Mouse (Mus musculus) heart, embryonic 16.5 days (tissue): Measurements from ENCODE around the gene Ttc4. TPM values are rescaled to one million over a fixed set of nuclear protein-coding genes. Genes with fewer than 3 reads are reported as not detected.

Experiments used
- ATAC-seq: fragments of 200-750 bp; cut with Nextera tagmentation; replicated peaks from 2 replicates; pipeline ENCODE4 v1.8.0; 2017; ENCODE audit warnings: moderate number of reproducible peaks; ENCODE audit not compliant: insufficient read depth, low FRiP score; ENCODE audit errors: extremely low read depth
- H3K27ac ChIP-seq: fragments of 300-500 bp; sonication (generic); 2 replicates; pipeline ENCODE4 v1.5.1; 2014; ENCODE audit warnings: mild to moderate bottlenecking, low read length, control low read depth, moderate library complexity
- H3K27me3 ChIP-seq: fragments of 300-500 bp; sonication (generic); 2 replicates; pipeline ENCODE4 v1.6.1; 2014; ENCODE audit warnings: low read length, mixed read lengths; ENCODE audit not compliant: control insufficient read depth, insufficient read depth
- H3K36me3 ChIP-seq: fragments of 300-500 bp; sonication (generic); 2 replicates; pipeline ENCODE4 v1.6.1; 2014; ENCODE audit not compliant: control insufficient read depth, insufficient read depth
- H3K4me1 ChIP-seq: fragments of 300-500 bp; sonication (generic); 2 replicates; pipeline ENCODE4 v1.6.1; 2014; ENCODE audit warnings: low read length, mixed read lengths; ENCODE audit not compliant: control insufficient read depth, insufficient read depth
- H3K4me2 ChIP-seq: fragments of 300-500 bp; sonication (generic); 2 replicates; pipeline ENCODE4 v1.6.1; 2014; ENCODE audit warnings: low read depth, mild to moderate bottlenecking, control low read depth, low read length
- H3K4me3 ChIP-seq: fragments of 300-500 bp; sonication (generic); 2 replicates; pipeline ENCODE4 v1.5.1; 2014; ENCODE audit warnings: mild to moderate bottlenecking, control low read depth, low read length
- H3K9ac ChIP-seq: fragments of 300-500 bp; sonication (generic); 2 replicates; pipeline ENCODE4 v1.6.1; 2014; ENCODE audit warnings: low read length, control low read depth
- H3K9me3 ChIP-seq: fragments of 300-500 bp; sonication (generic); replicated peaks from 2 replicates; pipeline ENCODE4 v1.6.1; 2016; ENCODE audit warnings: low read length; ENCODE audit not compliant: control insufficient read depth
- WGBS: fragments of 180-500 bp; shearing (Covaris S2); extraction: QIAGEN DNeasy Blood & Tissue Kit; methylation state at CpG from one replicate; pipeline ENCODE4 v1.1.7; 2014; 5-methylcytosine and 5-hydroxymethylcytosine counted together
- polyA plus RNA-seq: library from polyadenylated mRNA; unstranded; fragments of >200 nt; fragmentation: Nextera tagmentation; extraction: Ambion mirVana; gene quantifications from 2 replicates; pipeline ENCODE4 v1.2.1, GENCODE M21; 2015

Gene Ttc4
- 62.8 and 64.1 TPM in 2 replicates for polyA plus RNA-seq

GRCm38 (mm10) chr4:106678442-106679118, at the start of gene Ttc4:
Gene Ttc4 (minus strand): TSS chr4:106678944.
- Histone ChIP-seq H3K27ac (peak within 1 kb of the TSS; percentile 66), H3K4me3 (peak within 1 kb of the TSS; percentile 85), H3K4me1 (peaks cover 8% of the 10 kb centered on the region), H3K4me2 (peak within 1 kb of the TSS; percentile 93), H3K9ac (peak within 1 kb of the TSS; percentile 97), H3K36me3 (peaks cover 19% of the 10 kb centered on the region), H3K27me3 (no peaks in the 10 kb centered on the region), H3K9me3 (no peaks in the 10 kb centered on the region)
- peak; percentile 95 for ATAC-seq
- under 1% methylated on average over 43 of the region's 43 CpGs for WGBS

DNA sequence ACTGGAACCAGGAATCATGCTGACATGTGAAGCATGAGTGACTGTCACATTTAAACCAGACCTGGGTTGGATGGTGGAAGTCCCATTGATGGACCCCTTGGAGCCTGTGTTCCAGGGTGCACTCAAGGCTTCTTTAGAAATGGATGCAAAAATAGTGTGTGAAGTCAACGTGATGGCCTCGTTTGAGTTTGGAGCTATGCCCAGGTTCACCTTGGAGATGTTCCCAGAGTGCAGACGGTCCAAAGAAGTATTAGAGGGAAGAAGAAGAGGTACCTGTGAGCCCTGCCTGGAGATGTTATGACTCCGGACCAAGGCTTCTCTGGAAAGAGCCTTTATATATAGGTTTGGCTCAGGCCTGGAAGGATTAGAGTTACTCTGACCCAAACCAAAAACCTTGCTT, 41.9 kb upstream of the Ttc4 start:
- Histone ChIP-seq H3K36me3 (no peaks in the 10 kb centered on the region), H3K27me3 (no peaks in the 10 kb centered on the region), H3K27ac (no peak overlapping the region), H3K9ac (no peak overlapping the region), H3K4me2 (no peak overlapping the region), H3K9me3 (no peaks in the 10 kb centered on the region), H3K4me3 (no peak overlapping the region), H3K4me1 (no peaks in the 10 kb centered on the region)
- 64% methylated on average over 4 of the region's 4 CpGs for WGBS
- ATAC-seq: no peak

DNA sequence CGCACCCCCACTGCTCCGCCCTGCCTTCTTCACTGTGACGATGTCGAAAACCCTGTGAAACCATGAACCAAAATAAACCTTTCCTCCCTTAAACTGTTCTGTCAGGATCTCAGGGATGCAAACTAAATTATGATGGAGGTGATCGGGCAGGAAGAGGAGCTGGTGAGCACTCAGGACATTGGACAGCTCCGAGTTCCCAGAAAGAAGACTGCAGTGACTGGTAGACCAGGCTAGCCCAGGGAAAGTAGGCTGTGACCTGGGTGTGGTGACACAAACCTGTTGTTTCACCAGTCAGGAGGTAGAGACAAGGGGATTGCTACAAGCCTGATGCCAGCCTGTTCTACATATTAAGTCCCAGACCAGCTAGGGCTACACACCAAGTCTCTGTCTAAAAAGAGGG, 34.9 kb upstream of the Ttc4 start:
- no peaks in the 10 kb centered on the region for H3K4me1 ChIP-seq
- H3K9me3 ChIP-seq: no peaks in the 10 kb centered on the region
- WGBS: 87% methylated on average over 6 of the region's 6 CpGs
- no peak overlapping the region for H3K9ac ChIP-seq
- H3K4me2 ChIP-seq: no peak overlapping the region
- H3K4me3 ChIP-seq: no peak overlapping the region
- H3K27ac ChIP-seq: no peak overlapping the region
- no peaks in the 10 kb centered on the region for H3K36me3 ChIP-seq
- peaks cover 5% of the 10 kb centered on the region; the same call in 1 of the 2 replicates for H3K27me3 ChIP-seq
- no peak for ATAC-seq

- Histone ChIP-seq H3K9me3 (no peaks in the 10 kb centered on the region), H3K4me2 (peak overlapping the region; percentile 54), H3K27me3 (peaks cover 6% of the 10 kb centered on the region; the same call in 1 of the 2 replicates), H3K4me3 (peak overlapping the region; percentile 19; the same call in 1 of the 2 replicates), H3K9ac (peak overlapping the region; percentile 36; the same call in 1 of the 2 replicates), H3K27ac (no peak overlapping the region), H3K36me3 (no peaks in the 10 kb centered on the region), H3K4me1 (peaks cover 7% of the 10 kb centered on the region; the same call in 1 of the 2 replicates)
- ATAC-seq: peak; percentile 45
- under 1% methylated on average over 8 of the region's 8 CpGs for WGBS
These were observed 29.7 kb upstream of the Ttc4 start for GRCm38 (mm10) chr4:106708408-106708807.

- Histone ChIP-seq H3K4me3 (peak overlapping the region; percentile 19; the same call in 1 of the 2 replicates), H3K9ac (peak overlapping the region; percentile 36; the same call in 1 of the 2 replicates), H3K36me3 (no peaks in the 10 kb centered on the region), H3K9me3 (no peaks in the 10 kb centered on the region), H3K4me2 (peak overlapping the region; percentile 54), H3K27me3 (peaks cover 6% of the 10 kb centered on the region; the same call in 1 of the 2 replicates), H3K4me1 (peaks cover 7% of the 10 kb centered on the region; the same call in 1 of the 2 replicates), H3K27ac (no peak overlapping the region)
- 31% methylated on average over 5 of the region's 5 CpGs for WGBS
- ATAC-seq: no peak
These were observed 29.2 kb upstream of the Ttc4 start for GRCm38 (mm10) chr4:106707957-106708356.

DNA sequence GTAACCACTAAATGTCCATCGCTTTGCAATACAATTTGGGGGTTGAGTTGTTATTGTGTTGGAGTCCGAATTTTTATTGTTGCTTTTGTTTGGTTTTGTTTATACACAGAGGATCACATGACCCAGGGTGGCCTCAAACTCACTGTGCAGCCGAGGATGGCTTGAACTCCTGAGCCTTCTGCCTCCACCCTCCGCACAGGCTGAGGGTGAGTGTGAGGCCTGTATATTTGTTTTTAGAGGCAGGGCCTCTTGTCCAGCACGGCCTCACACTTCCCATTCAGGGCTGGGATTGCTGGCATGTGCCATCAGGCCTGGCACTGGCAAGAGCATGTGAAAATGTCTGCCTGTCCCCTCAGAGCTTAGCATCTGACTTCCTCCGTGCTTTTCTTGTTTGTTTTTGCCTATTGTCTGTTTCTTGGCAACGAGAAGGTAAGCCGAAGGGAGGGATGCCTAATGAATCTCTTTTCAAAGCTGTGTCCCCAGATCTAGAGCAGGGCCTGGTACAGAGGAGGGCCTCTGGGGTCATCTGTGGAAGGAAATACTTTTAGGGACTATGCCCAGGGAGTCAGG, 26.4 kb upstream of the Ttc4 start:
- Histone ChIP-seq H3K27me3 (peaks cover 13% of the 10 kb centered on the region; the same call in 1 of the 2 replicates), H3K36me3 (no peaks in the 10 kb centered on the region), H3K27ac (peak overlapping the region; percentile 11; the same call in 1 of the 2 replicates), H3K9me3 (no peaks in the 10 kb centered on the region), H3K4me1 (peaks cover 7% of the 10 kb centered on the region; the same call in 1 of the 2 replicates), H3K4me3 (no peak overlapping the region), H3K4me2 (no peak overlapping the region), H3K9ac (no peak overlapping the region)
- no peak for ATAC-seq
- 55% methylated on average over 8 of the region's 8 CpGs for WGBS

GRCm38 (mm10) chr4:106704416-106704815, 25.7 kb upstream of the Ttc4 start:
- no peak overlapping the region for H3K27ac ChIP-seq
- H3K9ac ChIP-seq: no peak overlapping the region
- H3K4me3 ChIP-seq: no peak overlapping the region
- H3K4me1 ChIP-seq: peaks cover 7% of the 10 kb centered on the region; the same call in 1 of the 2 replicates
- no peak overlapping the region for H3K4me2 ChIP-seq
- WGBS: 62% methylated on average over 11 of the region's 11 CpGs
- peaks cover 11% of the 10 kb centered on the region; the same call in 1 of the 2 replicates for H3K27me3 ChIP-seq
- ATAC-seq: no peak
- no peaks in the 10 kb centered on the region for H3K36me3 ChIP-seq
- H3K9me3 ChIP-seq: no peaks in the 10 kb centered on the region

DNA sequence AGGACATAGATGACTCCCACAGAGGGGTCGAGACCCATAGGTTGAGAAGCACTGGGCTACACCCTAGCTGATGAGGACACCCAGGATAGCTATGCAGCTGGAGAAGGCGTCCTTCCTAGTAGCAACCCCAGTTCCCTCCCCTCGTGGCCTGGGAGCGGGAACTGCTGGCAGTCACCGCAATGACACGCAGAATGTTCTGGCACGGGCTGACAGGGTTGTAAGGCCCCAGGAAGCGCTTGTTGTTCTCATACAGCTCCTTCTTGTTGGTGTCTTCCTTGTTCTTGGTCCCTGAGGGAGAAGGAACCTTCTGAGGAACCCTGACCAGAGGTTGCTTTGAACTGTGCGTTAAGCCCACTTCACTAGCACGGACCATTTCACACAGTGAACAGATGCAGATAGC, 25.2 kb upstream of the Ttc4 start:
- WGBS: 73% methylated on average over 10 of the region's 10 CpGs
- H3K4me3 ChIP-seq: no peak overlapping the region
- no peak for ATAC-seq
- H3K4me2 ChIP-seq: no peak overlapping the region
- H3K9me3 ChIP-seq: no peaks in the 10 kb centered on the region
- no peak overlapping the region for H3K27ac ChIP-seq
- H3K36me3 ChIP-seq: no peaks in the 10 kb centered on the region
- peaks cover 7% of the 10 kb centered on the region; the same call in 1 of the 2 replicates for H3K4me1 ChIP-seq
- H3K27me3 ChIP-seq: peaks cover 10% of the 10 kb centered on the region; the same call in 1 of the 2 replicates
- no peak overlapping the region for H3K9ac ChIP-seq

DNA sequence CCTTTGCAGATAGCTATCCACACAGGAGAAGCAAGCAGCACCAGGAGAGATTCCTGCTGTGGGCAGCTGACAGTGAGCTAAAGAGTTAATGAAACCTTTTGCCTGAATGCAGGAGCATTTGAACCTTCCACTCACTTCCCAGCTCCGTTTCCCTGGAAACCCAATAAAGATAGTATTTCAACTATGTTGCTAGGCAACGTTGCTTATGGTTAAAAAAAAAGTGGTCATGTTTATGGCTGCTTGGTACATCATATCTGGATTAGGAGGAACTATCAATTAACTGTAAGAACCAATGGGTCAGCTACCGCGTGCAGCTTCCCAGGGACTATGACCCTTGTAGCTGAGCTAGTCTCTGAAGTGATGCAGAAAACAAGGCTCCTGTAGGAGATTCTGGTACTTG, 22.1 kb upstream of the Ttc4 start:
- no peak for ATAC-seq
- no peaks in the 10 kb centered on the region for H3K9me3 ChIP-seq
- H3K27me3 ChIP-seq: peaks cover 13% of the 10 kb centered on the region; the same call in 1 of the 2 replicates
- 46% methylated on average over 4 of the region's 4 CpGs for WGBS
- H3K9ac ChIP-seq: no peak overlapping the region
- H3K4me1 ChIP-seq: peaks cover 7% of the 10 kb centered on the region; the same call in 1 of the 2 replicates
- H3K36me3 ChIP-seq: no peaks in the 10 kb centered on the region
- no peak overlapping the region for H3K27ac ChIP-seq
- H3K4me3 ChIP-seq: no peak overlapping the region
- H3K4me2 ChIP-seq: no peak overlapping the region
